Mouse (Mus musculus): ENCODE measurements at regions not wholly inside any gene's neighbourhood (a gene's known extent, or its start where the extent isn't known, plus 50 kb on each side); places are given as distances from the start of the nearest gene placed in this dataset.

GRCm38 (mm10) chr9:122639239-122639638, 107.9 kb upstream of the Topaz1 start:
- no peaks in the 10 kb centered on the region for H3K9me3 ChIP-seq (ENCODE audit: control insufficient read depth, insufficient read depth, low read depth, low read length)
- in situ Hi-C loops (cut with MboI; ENCODE audit: low sequenced_read_pairs in 2 of 2, unreplicated experiment in 2 of 2): no loop called here
- no peak overlapping the region for H3K9ac ChIP-seq (ENCODE audit: insufficient read depth, low read depth, low read length, poor library complexity, severe bottlenecking)
- no peaks in the 10 kb centered on the region for H3K4me1 ChIP-seq (ENCODE audit: control insufficient read depth in 2 of 2, insufficient read depth in 2 of 2, low read length in 2 of 2, poor library complexity in 1 of 2)
- no peak for TF ChIP-seq CHD2 (IDR thresholded peaks at IDR 0.05; ENCODE audit: low read depth, low read length)
- no peak for TF ChIP-seq HCFC1 (IDR thresholded peaks at IDR 0.05; ENCODE audit: borderline replicate concordance, insufficient read depth, low read length)
- no peak for TF ChIP-seq MAFK (IDR thresholded peaks at IDR 0.05; ENCODE audit: insufficient read depth, low read depth, low read length)
- TF ChIP-seq ZNF384 (IDR thresholded peaks at IDR 0.05; ENCODE audit: low read depth, low read length): no peak
- TF ChIP-seq ZC3H11A (IDR thresholded peaks at IDR 0.05; ENCODE audit: borderline replicate concordance, low read depth, low read length): no peak
- no peaks in the 10 kb centered on the region for H3K36me3 ChIP-seq (ENCODE audit: control insufficient read depth, insufficient read depth, low read length, poor library complexity, severe bottlenecking)
- H3K4me3 ChIP-seq (ENCODE audit: insufficient read depth in 1 of 2, low read depth in 1 of 2, low read length in 2 of 2, poor library complexity in 1 of 2, severe bottlenecking in 1 of 2): no peak overlapping the region
- H3K27ac ChIP-seq (ENCODE audit: insufficient read depth, low read depth, low read length, poor library complexity, severe bottlenecking): no peak overlapping the region
- no peak for DNase-seq (ENCODE audit: low read depth, low spot score)

- TF ChIP-seq ZNF384 (IDR thresholded peaks at IDR 0.05; ENCODE audit: low read depth, low read length): no peak
- no peak for TF ChIP-seq CHD2 (IDR thresholded peaks at IDR 0.05; ENCODE audit: low read depth, low read length)
- TF ChIP-seq MAFK (IDR thresholded peaks at IDR 0.05; ENCODE audit: insufficient read depth, low read depth, low read length): no peak
- TF ChIP-seq ZC3H11A (IDR thresholded peaks at IDR 0.05; ENCODE audit: borderline replicate concordance, low read depth, low read length): no peak
- no peak for TF ChIP-seq HCFC1 (IDR thresholded peaks at IDR 0.05; ENCODE audit: borderline replicate concordance, insufficient read depth, low read length)
- H3K4me1 ChIP-seq (ENCODE audit: control insufficient read depth in 2 of 2, insufficient read depth in 2 of 2, low read length in 2 of 2, poor library complexity in 1 of 2): no peaks in the 10 kb centered on the region
- no peak overlapping the region for H3K9ac ChIP-seq (ENCODE audit: insufficient read depth, low read depth, low read length, poor library complexity, severe bottlenecking)
- in situ Hi-C loops (cut with MboI; ENCODE audit: low sequenced_read_pairs in 2 of 2, unreplicated experiment in 2 of 2): no loop called here
- no peak overlapping the region for H3K4me3 ChIP-seq (ENCODE audit: insufficient read depth in 1 of 2, low read depth in 1 of 2, low read length in 2 of 2, poor library complexity in 1 of 2, severe bottlenecking in 1 of 2)
- H3K9me3 ChIP-seq (ENCODE audit: control insufficient read depth, insufficient read depth, low read depth, low read length): no peaks in the 10 kb centered on the region
- DNase-seq (ENCODE audit: low read depth, low spot score): no peak
- H3K36me3 ChIP-seq (ENCODE audit: control insufficient read depth, insufficient read depth, low read length, poor library complexity, severe bottlenecking): no peaks in the 10 kb centered on the region
- H3K27ac ChIP-seq (ENCODE audit: insufficient read depth, low read depth, low read length, poor library complexity, severe bottlenecking): no peak overlapping the region
Observed at GRCm38 (mm10) chr9:122642913-122643312, 104.2 kb upstream of the Topaz1 start.

- TF ChIP-seq CHD2 (IDR thresholded peaks at IDR 0.05; ENCODE audit: low read depth, low read length) (no peak), ZNF384 (IDR thresholded peaks at IDR 0.05; ENCODE audit: low read depth, low read length) (no peak), HCFC1 (IDR thresholded peaks at IDR 0.05; ENCODE audit: borderline replicate concordance, insufficient read depth, low read length) (no peak), ZC3H11A (IDR thresholded peaks at IDR 0.05; ENCODE audit: borderline replicate concordance, low read depth, low read length) (no peak), MAFK (IDR thresholded peaks at IDR 0.05; ENCODE audit: insufficient read depth, low read depth, low read length) (no peak)
- no peak for DNase-seq (ENCODE audit: low read depth, low spot score)
- no peak overlapping the region for H3K4me3 ChIP-seq (ENCODE audit: insufficient read depth in 1 of 2, low read depth in 1 of 2, low read length in 2 of 2, poor library complexity in 1 of 2, severe bottlenecking in 1 of 2)
- H3K9me3 ChIP-seq (ENCODE audit: control insufficient read depth, insufficient read depth, low read depth, low read length): no peaks in the 10 kb centered on the region
- no peak overlapping the region for H3K9ac ChIP-seq (ENCODE audit: insufficient read depth, low read depth, low read length, poor library complexity, severe bottlenecking)
- in situ Hi-C loops (cut with MboI; ENCODE audit: low sequenced_read_pairs in 2 of 2, unreplicated experiment in 2 of 2): no loop called here
- no peaks in the 10 kb centered on the region for H3K36me3 ChIP-seq (ENCODE audit: control insufficient read depth, insufficient read depth, low read length, poor library complexity, severe bottlenecking)
- no peaks in the 10 kb centered on the region for H3K4me1 ChIP-seq (ENCODE audit: control insufficient read depth in 2 of 2, insufficient read depth in 2 of 2, low read length in 2 of 2, poor library complexity in 1 of 2)
- H3K27ac ChIP-seq (ENCODE audit: insufficient read depth, low read depth, low read length, poor library complexity, severe bottlenecking): no peak overlapping the region
Observed at GRCm38 (mm10) chr9:122645569-122645968, 101.6 kb upstream of the Topaz1 start.

GRCm38 (mm10) chr9:122650862-122651261, 96.3 kb upstream of the Topaz1 start:
- H3K4me1 ChIP-seq (ENCODE audit: control insufficient read depth in 2 of 2, insufficient read depth in 2 of 2, low read length in 2 of 2, poor library complexity in 1 of 2): no peaks in the 10 kb centered on the region
- no peak overlapping the region for H3K27ac ChIP-seq (ENCODE audit: insufficient read depth, low read depth, low read length, poor library complexity, severe bottlenecking)
- DNase-seq (ENCODE audit: low read depth, low spot score): no peak
- H3K9ac ChIP-seq (ENCODE audit: insufficient read depth, low read depth, low read length, poor library complexity, severe bottlenecking): no peak overlapping the region
- no peak overlapping the region for H3K4me3 ChIP-seq (ENCODE audit: insufficient read depth in 1 of 2, low read depth in 1 of 2, low read length in 2 of 2, poor library complexity in 1 of 2, severe bottlenecking in 1 of 2)
- TF ChIP-seq CHD2 (IDR thresholded peaks at IDR 0.05; ENCODE audit: low read depth, low read length) (no peak), HCFC1 (IDR thresholded peaks at IDR 0.05; ENCODE audit: borderline replicate concordance, insufficient read depth, low read length) (no peak)
- in situ Hi-C loops (cut with MboI; ENCODE audit: low sequenced_read_pairs in 2 of 2, unreplicated experiment in 2 of 2): no loop called here
- no peaks in the 10 kb centered on the region for H3K9me3 ChIP-seq (ENCODE audit: control insufficient read depth, insufficient read depth, low read depth, low read length)
- no peaks in the 10 kb centered on the region for H3K36me3 ChIP-seq (ENCODE audit: control insufficient read depth, insufficient read depth, low read length, poor library complexity, severe bottlenecking)

GRCm38 (mm10) chr9:122655583-122655982, 91.6 kb upstream of the Topaz1 start:
- no peaks in the 10 kb centered on the region for H3K4me1 ChIP-seq (ENCODE audit: control insufficient read depth in 2 of 2, insufficient read depth in 2 of 2, low read length in 2 of 2, poor library complexity in 1 of 2)
- H3K9ac ChIP-seq (ENCODE audit: insufficient read depth, low read depth, low read length, poor library complexity, severe bottlenecking): no peak overlapping the region
- no peaks in the 10 kb centered on the region for H3K36me3 ChIP-seq (ENCODE audit: control insufficient read depth, insufficient read depth, low read length, poor library complexity, severe bottlenecking)
- DNase-seq (ENCODE audit: low read depth, low spot score): no peak
- H3K9me3 ChIP-seq (ENCODE audit: control insufficient read depth, insufficient read depth, low read depth, low read length): no peaks in the 10 kb centered on the region
- H3K27ac ChIP-seq (ENCODE audit: insufficient read depth, low read depth, low read length, poor library complexity, severe bottlenecking): no peak overlapping the region
- in situ Hi-C loops (cut with MboI; ENCODE audit: low sequenced_read_pairs in 2 of 2, unreplicated experiment in 2 of 2): no loop called here
- no peak for TF ChIP-seq ZNF384 (IDR thresholded peaks at IDR 0.05; ENCODE audit: low read depth, low read length)
- TF ChIP-seq ZC3H11A (IDR thresholded peaks at IDR 0.05; ENCODE audit: borderline replicate concordance, low read depth, low read length): peak; percentile 27; the same call in 1 of the 2 replicates
- no peak overlapping the region for H3K4me3 ChIP-seq (ENCODE audit: insufficient read depth in 1 of 2, low read depth in 1 of 2, low read length in 2 of 2, poor library complexity in 1 of 2, severe bottlenecking in 1 of 2)

Data from ES-E14 (cell line).